In the genomic region with DNA sequence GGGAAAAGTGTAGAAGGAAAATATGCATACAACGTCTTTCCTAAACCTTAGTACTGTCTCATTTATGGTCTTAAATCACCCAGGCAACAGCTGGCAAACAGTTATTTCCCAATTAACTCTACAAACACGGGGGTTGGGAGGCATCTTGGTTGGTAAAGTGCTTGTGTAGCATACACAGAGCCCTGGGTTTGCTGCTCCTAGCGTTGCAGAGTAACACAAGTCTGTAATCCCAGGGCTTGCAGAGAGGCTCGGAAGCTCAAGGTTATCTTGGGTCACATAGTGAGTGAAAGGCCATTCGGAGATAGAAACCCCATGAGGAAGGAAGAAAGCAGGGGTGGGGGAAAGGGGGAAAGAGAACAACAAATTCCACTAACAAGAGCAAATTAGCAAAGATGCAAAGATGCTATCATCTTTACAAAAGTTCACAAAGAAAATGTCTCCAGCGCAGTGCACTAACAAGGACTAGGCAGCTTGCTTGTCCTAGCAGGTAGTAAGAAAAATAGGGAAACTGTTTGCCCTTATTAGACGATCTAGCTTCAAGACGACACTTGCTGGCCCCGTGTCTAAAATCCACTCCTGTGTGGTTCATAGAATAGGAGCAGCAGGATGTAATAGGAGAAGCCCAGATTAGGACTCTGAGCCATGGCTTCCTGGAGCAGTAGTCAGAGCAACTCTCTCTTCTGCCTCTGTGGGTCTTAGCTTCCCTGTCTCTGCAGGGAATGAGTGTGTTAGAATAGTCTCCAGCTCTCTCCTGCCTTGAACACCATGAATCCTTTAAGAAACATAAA, we compare ENCODE assay signal across 21 mouse cellular contexts. TPM values are rescaled to one million over a fixed set of nuclear protein-coding genes. Genes with fewer than 3 reads are reported as not detected.
DNase-seq lines count a peak whose midpoint lies in the region; ATAC-seq lines count a peak whose summit lies in the region.
"Had no signal": no experiment of that assay in that cellular context is flagged by ENCODE, and none has a peak within 500 bp of the region (broad histone marks: within the 10 kb centered on the region; RNA-seq: fewer than 3 reads in every experiment).

No protein-coding gene starts in this region.

- H3K4me2 ChIP-seq in heart, embryonic 16.5 days (ENCODE audit: low read depth, low read length), result no peak overlapping the region
- no peak overlapping the region for H3K4me2 ChIP-seq in neural tube, embryonic 13.5 days
- no peak overlapping the region for H3K4me2 ChIP-seq in kidney, embryonic 14.5 days (replicated peaks; ENCODE audit: low read depth, low read length)
- H3K4me2 ChIP-seq: forebrain, embryonic 15.5 days; limb, embryonic 13.5 days; midbrain, embryonic 15.5 days; stomach, embryonic 15.5 days had no signal

- peaks cover 40% of the 10 kb centered on the region for H3K4me1 ChIP-seq in heart, embryonic 16.5 days (ENCODE audit: control insufficient read depth, insufficient read depth, low read length)
- H3K4me1 ChIP-seq in neural tube, embryonic 13.5 days (replicated peaks), result 0 out of 2 replicates have a peak, but pooled peaks cover 4% of the 10 kb centered on the region
- 0 out of 2 replicates have a peak, but pooled peaks cover 4% of the 10 kb centered on the region for H3K4me1 ChIP-seq in kidney, embryonic 14.5 days (ENCODE audit: control insufficient read depth, insufficient read depth, low read length)
- H3K4me1 ChIP-seq: midbrain, embryonic 15.5 days; stomach, embryonic 15.5 days had no signal

- H3K27ac ChIP-seq in heart, embryonic 16.5 days (ENCODE audit: low read length), result no peak overlapping the region
- H3K27ac ChIP-seq in neural tube, embryonic 13.5 days (replicated peaks), result no peak overlapping the region
- no peak overlapping the region for H3K27ac ChIP-seq in kidney, embryonic 14.5 days (ENCODE audit: low read depth, low read length)
- H3K27ac ChIP-seq: forebrain, embryonic 15.5 days; gastrocnemius, adult 2 months; limb, embryonic 13.5 days; midbrain, embryonic 15.5 days; stomach, embryonic 15.5 days had no signal

- no peaks in the 10 kb centered on the region for H3K9me3 ChIP-seq in heart, embryonic 16.5 days (replicated peaks; ENCODE audit: control insufficient read depth, low read length)
- H3K9me3 ChIP-seq in neural tube, embryonic 13.5 days, result no peaks in the 10 kb centered on the region
- H3K9me3 ChIP-seq in kidney, embryonic 14.5 days (ENCODE audit: control insufficient read depth, low read length), result no peaks in the 10 kb centered on the region
- H3K9me3 ChIP-seq: forebrain, embryonic 15.5 days; limb, embryonic 13.5 days; midbrain, embryonic 15.5 days; stomach, embryonic 15.5 days had no signal

- no peak overlapping the region for H3K4me3 ChIP-seq in heart, embryonic 16.5 days (ENCODE audit: low read length)
- H3K4me3 ChIP-seq in neural tube, embryonic 13.5 days, result no peak overlapping the region
- H3K4me3 ChIP-seq in kidney, embryonic 14.5 days (ENCODE audit: low read length), result no peak overlapping the region
- H3K4me3 ChIP-seq: forebrain, embryonic 15.5 days; gastrocnemius, adult 2 months; limb, embryonic 13.5 days; midbrain, embryonic 15.5 days; stomach, embryonic 15.5 days had no signal

- no peaks in the 10 kb centered on the region for H3K27me3 ChIP-seq in heart, embryonic 16.5 days (ENCODE audit: control insufficient read depth, insufficient read depth, low read length)
- no peaks in the 10 kb centered on the region for H3K27me3 ChIP-seq in neural tube, embryonic 13.5 days
- H3K27me3 ChIP-seq in kidney, embryonic 14.5 days (ENCODE audit: control insufficient read depth, insufficient read depth, low read length), result no peaks in the 10 kb centered on the region
- H3K27me3 ChIP-seq: CH12.LX; forebrain, embryonic 15.5 days; limb, embryonic 13.5 days; midbrain, embryonic 15.5 days; stomach, embryonic 15.5 days had no signal

- WGBS in heart, embryonic 16.5 days, result 22% methylated on average over 9 of the region's 9 CpGs
- 58% methylated on average over 9 of the region's 9 CpGs for WGBS in neural tube, embryonic 13.5 days
- WGBS in kidney, embryonic 14.5 days, result 46% methylated on average over 9 of the region's 9 CpGs

- peak overlapping the region; percentile 3; the same call in 1 of the 2 replicates for H3K9ac ChIP-seq in heart, embryonic 16.5 days (ENCODE audit: low read length)
- H3K9ac ChIP-seq in neural tube, embryonic 13.5 days, result no peak overlapping the region
- H3K9ac ChIP-seq in kidney, embryonic 14.5 days (ENCODE audit: low read depth, low read length), result no peak overlapping the region
- H3K9ac ChIP-seq: forebrain, embryonic 15.5 days; limb, embryonic 13.5 days; midbrain, embryonic 15.5 days; stomach, embryonic 15.5 days had no signal

- H3K36me3 ChIP-seq in heart, embryonic 16.5 days (ENCODE audit: control insufficient read depth, insufficient read depth), result peaks cover 16% of the 10 kb centered on the region
- H3K36me3 ChIP-seq in neural tube, embryonic 13.5 days, result peaks cover 15% of the 10 kb centered on the region
- H3K36me3 ChIP-seq in kidney, embryonic 14.5 days (ENCODE audit: control insufficient read depth, insufficient read depth, low read length), result peaks cover 11% of the 10 kb centered on the region; the same call in 1 of the 2 replicates
- H3K36me3 ChIP-seq: stomach, embryonic 15.5 days had no signal

- ATAC-seq in heart, embryonic 16.5 days (replicated peaks; ENCODE audit: extremely low read depth, insufficient read depth, low FRiP score), result no peak
- ATAC-seq in neural tube, embryonic 13.5 days (ENCODE audit: low read depth), result peak; percentile 52; the same call in 1 of the 2 replicates
- ATAC-seq in kidney, embryonic 14.5 days (ENCODE audit: low FRiP score, low TSS enrichment), result no peak
- no peak for ATAC-seq in cerebellum, adult (ENCODE audit: insufficient number of reproducible peaks, low FRiP score, low TSS enrichment)
- ATAC-seq: activated CD4-positive, CD25-positive, alpha-beta regulatory T cell, adult 4 months; forebrain, embryonic 15.5 days; intestine, embryonic 16.5 days; midbrain, embryonic 15.5 days had no signal

- peak; percentile 40 for DNase-seq in adrenal gland, postnatal 14 days
- DNase-seq in adrenal gland, postnatal 25 days, result no peak
- no peak for DNase-seq in heart, adult 8-10 months (ENCODE audit: low spot score)
- DNase-seq in neural tube, embryonic 10.5 days (ENCODE audit: extremely low spot score, low spot score), result no peak
- DNase-seq: cerebellum, adult 18-20 months; gastrocnemius, adult 2 months; heart, postnatal 10 days; kidney, postnatal 10 days; lung, adult 2 months; lung, postnatal 4 days had no signal

RNA-seq across cellular contexts. Expression of gene Pank1, which starts 37.3 kb away (rescaled TPM):
- 130 and 134 TPM in 2 replicates for total RNA-seq in adrenal gland, postnatal 14 days (2021)
- total RNA-seq in adrenal gland, postnatal 25 days (2021), result 101 and 105 TPM in 2 replicates
- 12.9 and 14.8 TPM in 2 replicates for polyA plus RNA-seq in heart, embryonic 16.5 days (2015; fragmentation: Nextera tagmentation; extraction: Ambion mirVana)
- 10 to 100 TPM; 40.7 to 48.9 (median 45.0) TPM for total RNA-seq in heart, adult 8-10 months (2022)
- polyA plus RNA-seq in neural tube, embryonic 13.5 days (2015; fragmentation: Nextera tagmentation; extraction: Ambion mirVana), result 8.0 and 9.0 TPM in 2 replicates
- 10.2 and 10.7 TPM in 2 replicates for polyA plus RNA-seq in kidney, embryonic 14.5 days (2014; fragmentation: Nextera tagmentation; extraction: Ambion mirVana)
